Mouse (Mus musculus) c-Kit-positive CD71-positive TER-119-positive erythroid progenitor cells, embryonic 14.5 days (primary cell): Measurements from ENCODE around the gene Lims1.
A peak's percentile ranks its signal among the peaks of the same experiment; 100 is the strongest.

ENCODE experiments used
- DNase-seq: peaks from one replicate; pipeline ENCODE4 v3.0.0-alpha.2; 2013; ENCODE audit warnings: low spot score

The Lims1 gene

DNA sequence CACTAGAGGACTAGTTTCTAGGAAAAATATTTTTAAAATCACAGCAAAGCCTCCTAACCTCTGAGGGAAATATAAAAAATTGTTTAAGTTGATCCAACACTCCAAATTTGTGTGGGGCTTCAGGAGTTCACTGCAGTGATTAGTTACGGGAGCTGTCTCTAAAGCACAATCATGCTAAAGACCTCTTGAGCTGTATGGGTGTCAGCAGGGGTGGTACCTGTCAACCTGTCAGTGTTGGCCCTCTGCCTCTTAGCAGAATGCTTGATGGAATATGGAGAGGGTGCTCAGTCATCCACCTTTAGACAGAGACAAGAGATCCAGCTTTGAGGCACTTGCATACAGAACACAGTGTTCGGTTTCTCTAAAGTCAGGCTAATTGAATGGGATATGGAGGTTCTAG, 60.5 kb downstream of the Lims1 start:
- no peak for DNase-seq

- DNase-seq, result no peak
These were observed 62.4 kb downstream of the Lims1 start for GRCm38 (mm10) chr10:58385629-58386028.

DNA sequence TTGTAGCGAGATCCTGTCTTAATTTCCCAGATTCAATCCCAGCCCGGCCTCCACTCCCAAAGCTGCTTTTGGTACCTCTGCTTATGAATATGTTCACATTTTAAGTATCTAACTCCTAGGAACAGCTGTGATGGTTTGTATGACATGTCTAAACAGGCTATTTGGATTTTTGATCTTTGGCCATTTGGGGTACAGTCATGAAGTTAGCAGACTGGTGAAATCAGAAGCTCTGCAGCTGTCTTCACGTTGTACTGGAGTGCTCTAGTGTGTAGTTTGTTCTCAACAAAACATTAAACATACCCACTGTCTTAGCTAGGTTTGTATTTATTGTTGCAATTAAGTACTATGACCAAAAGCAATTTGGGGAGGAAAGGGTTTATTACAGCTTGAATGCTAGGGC, 63.7 kb downstream of the Lims1 start:
- no peak for DNase-seq

- DNase-seq, result no peak
These were observed 65.4 kb downstream of the Lims1 start for GRCm38 (mm10) chr10:58388648-58389047.

DNA sequence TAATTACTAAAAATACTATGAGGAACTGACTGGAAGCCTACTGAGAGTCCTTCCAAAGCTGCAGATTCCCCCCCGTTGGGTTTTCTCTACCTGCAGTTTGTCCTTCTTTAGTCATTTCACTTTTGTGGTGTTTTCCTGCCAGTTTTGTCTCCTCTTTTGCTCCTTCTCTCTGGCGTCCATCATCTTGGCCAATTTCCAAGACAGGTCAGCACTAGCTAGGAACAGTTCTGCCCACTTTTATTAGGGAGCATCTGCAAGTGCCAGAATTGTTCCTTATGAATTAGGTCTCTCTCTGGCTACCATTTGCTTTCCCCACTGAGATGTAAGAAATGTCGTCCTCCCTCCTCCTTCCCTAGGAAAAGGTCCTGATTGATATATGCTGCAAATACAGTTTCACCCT, 65.9 kb downstream of the Lims1 start:
- DNase-seq, result no peak

DNA sequence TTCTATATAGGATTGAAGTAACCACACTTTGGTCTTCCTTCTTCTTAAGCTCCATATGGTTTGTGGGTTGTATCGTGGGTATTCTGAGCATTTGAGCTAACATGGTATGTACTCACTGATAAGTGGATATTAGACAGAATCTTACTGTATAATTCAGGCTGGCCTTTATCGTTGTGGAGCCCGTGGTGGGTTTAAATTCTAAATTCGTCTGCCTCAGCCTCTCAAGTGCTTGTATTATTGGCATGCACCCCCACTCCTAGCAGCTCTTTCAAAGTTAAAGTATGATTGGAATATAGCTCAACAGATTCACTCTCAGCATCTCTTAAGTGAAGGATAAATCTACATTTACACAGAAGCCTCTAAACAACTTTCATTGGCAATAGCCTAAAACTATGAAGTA, 69.2 kb downstream of the Lims1 start:
- DNase-seq, result no peak

- DNase-seq, result no peak
These were observed 70.1 kb downstream of the Lims1 start for GRCm38 (mm10) chr10:58393026-58394014.

GRCm38 (mm10) chr10:58394170-58394569, 70.9 kb downstream of the Lims1 start:
- DNase-seq, result no peak

GRCm38 (mm10) chr10:58395315-58395714, 72.0 kb downstream of the Lims1 start:
- DNase-seq, result no peak

- no peak for DNase-seq
These were observed 72.5 kb downstream of the Lims1 start for GRCm38 (mm10) chr10:58395723-58396122.

DNA sequence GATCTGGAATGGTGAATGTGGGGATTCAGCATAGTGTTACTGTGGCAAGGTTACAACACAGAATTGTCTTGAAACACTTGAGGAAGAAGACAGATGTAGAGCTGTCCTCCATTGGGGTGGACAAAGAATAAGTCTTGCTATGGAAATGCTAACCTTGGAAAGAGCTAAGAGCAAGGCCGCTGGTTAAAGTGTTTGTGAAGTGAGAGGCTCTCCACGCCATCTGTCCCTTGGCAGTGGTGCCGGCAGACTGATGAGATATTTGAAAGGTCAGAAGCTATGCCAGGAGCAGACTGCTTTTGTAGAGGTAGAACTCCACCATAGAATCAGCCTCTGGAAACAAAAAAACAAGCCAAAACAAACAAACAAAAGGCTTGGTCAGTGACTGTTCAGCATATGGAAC, 73.3 kb downstream of the Lims1 start:
- DNase-seq, result no peak

GRCm38 (mm10) chr10:58398941-58399340, 75.7 kb downstream of the Lims1 start:
- DNase-seq, result no peak

DNA sequence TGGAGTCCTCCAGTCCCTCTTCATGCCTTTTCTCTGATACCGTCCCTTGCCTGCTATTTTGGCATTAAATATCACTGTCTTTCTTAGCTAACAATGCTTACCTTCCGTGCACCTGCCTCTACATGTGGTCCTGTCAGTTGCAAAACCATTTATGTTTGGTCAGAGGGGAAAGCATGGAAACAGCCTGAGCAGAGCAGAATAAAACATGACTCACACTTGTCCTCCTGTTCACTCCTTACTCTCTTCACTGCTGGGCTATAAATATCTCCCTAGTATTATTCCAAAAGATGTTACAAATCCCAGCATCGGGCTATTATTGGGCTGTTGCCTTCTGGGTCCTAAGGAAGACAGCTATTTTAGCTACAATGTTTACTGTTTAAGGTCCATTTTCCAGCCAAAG, 78.6 kb downstream of the Lims1 start:
- DNase-seq, result no peak

DNA sequence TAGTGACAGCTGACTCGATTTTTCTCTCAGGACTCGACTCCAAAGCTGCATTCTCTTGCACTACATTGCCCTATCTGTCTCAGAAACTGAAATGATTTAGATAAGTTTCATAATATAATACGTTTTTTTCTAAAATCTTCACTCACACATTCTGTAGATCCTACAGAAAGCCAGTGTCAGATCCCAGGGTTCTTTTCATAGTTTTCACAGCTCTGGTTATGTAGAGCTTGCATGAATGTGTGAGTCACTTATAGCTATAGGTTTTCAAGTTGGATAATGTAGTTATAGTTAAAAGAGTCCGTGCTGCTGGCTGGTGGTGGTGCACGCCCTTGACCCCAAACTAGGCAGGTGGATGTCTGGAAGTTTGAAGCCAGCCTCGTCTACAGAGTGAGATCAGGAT, 81.4 kb downstream of the Lims1 start:
- DNase-seq, result no peak

DNA sequence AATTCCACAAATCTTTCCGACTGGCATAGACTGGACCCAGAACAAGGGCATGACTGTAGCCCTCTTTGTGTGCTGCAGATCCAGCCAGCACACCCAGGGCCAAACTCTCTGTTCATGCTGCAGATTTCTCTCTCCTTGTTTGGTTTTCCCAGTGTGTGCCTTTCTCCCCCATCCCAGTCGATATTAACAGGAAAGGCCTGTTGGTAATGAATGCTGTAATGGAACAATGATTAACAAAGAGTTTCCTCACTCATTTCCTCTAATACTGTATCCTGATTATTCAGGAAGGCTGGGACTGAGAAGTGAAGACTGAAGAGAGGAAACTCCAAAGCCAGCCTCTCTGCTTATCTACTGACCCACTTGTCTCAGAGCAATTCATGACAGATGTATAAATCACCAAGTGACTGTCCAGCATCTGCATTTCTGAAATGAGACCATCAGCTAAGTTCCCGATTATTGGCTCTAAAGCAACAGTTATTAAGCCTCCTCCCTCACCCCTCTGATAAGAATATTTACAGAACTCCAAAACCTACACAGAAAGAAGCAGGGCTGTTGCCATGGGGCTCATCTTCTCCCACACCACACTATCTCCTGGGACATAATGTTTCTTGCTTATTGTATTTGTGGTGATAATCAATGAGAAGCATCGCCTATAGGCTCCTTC, 82.2 kb downstream of the Lims1 start:
- DNase-seq, result no peak

- DNase-seq, result no peak
These were observed 82.7 kb downstream of the Lims1 start for GRCm38 (mm10) chr10:58405949-58406305.

- DNase-seq, result peak; percentile 66
These were observed 89.1 kb downstream of the Lims1 start for GRCm38 (mm10) chr10:58412331-58412730.

- DNase-seq, result peak; percentile 29
These were observed 89.6 kb downstream of the Lims1 start for GRCm38 (mm10) chr10:58412852-58413251.

GRCm38 (mm10) chr10:58416702-58417101, 93.4 kb downstream of the Lims1 start:
- no peak for DNase-seq

- DNase-seq, result no peak
These were observed 95.2 kb downstream of the Lims1 start for GRCm38 (mm10) chr10:58418290-58418971.

DNA sequence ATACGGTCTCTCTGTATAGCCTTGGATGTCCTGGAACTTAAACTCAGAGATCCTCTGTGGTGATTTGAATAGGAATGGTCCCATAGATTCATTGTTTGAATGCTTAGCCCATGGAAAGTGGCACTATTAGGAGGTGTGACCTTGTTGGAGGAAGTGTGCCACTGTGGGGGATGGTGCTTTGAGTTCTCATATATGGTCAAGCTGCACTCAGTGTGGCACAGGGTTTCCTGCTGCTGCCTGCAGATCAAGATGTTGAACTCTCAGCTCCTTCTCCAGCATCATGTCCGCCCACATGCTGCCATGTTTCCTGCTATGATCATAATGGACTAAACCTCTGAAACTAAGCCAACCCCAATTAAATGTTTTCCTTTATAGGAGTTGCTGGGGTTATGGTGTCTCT, 104.7 kb downstream of the Lims1 start:
- DNase-seq, result no peak

GRCm38 (mm10) chr10:58445850-58446249, 122.6 kb downstream of the Lims1 start:
- DNase-seq, result no peak
